24 mouse cellular contexts compared by ENCODE assay signal in the genomic region with DNA sequence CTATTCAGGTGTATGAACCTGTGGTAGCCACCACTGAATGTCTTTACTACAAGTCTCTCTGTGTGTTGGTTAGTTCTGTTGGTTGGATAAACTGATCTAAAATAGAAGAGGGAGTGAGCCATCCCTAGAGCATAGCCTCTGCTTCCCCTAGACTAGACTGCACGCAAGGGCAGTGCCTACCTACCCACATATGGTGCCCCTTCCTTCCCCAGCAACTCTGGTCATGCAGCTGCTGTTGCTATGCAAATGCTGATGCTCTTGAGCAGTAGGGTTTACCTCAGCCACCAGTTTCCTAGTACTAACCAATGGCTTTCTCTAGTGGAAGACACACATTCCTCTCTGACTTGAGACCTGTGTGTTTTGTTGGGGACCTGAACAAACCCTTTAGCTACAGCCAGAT.
DNase-seq lines count a peak whose midpoint lies in the region; ATAC-seq and TF ChIP-seq lines count a peak whose summit lies in the region.
"Had no signal": no experiment of that assay in that cellular context is flagged by ENCODE, and none has a peak within 500 bp of the region (broad histone marks: within the 10 kb centered on the region; RNA-seq: fewer than 3 reads in every experiment).

No protein-coding gene starts in this region.

- no peaks in the 10 kb centered on the region for H3K27me3 ChIP-seq in heart, embryonic 10.5 days (ENCODE audit: insufficient read depth, poor library complexity, severe bottlenecking)
- H3K27me3 ChIP-seq in CH12.LX (replicated peaks) = no peaks in the 10 kb centered on the region
- H3K27me3 ChIP-seq in neural tube, embryonic 15.5 days (replicated peaks) = no peaks in the 10 kb centered on the region
- H3K27me3 ChIP-seq: embryonic facial prominence, embryonic 13.5 days; embryonic facial prominence, embryonic 15.5 days; forebrain, embryonic 12.5 days had no signal

- in situ Hi-C loops in CH12.LX (cut with MboI; ENCODE audit: low pct_ligation_motif_present, low pct_unique_long_range_greater_than_20kb, low sequenced_read_pairs) = no loop called here

- dilution Hi-C loops in CH12.LX (cut with MboI; ENCODE audit: extremely low pct_ligation_motif_present, extremely low pct_unique_long_range_greater_than_20kb, low sequenced_read_pairs) = no loop called here

- H3K79me2 ChIP-seq in CH12.LX (replicated peaks; ENCODE audit: control insufficient read depth, extremely low read depth, insufficient read depth, poor library complexity, severe bottlenecking) = no peaks in the 10 kb centered on the region

- TF ChIP-seq RAD21 in CH12.LX (IDR thresholded peaks at IDR 0.05; ENCODE audit: low read depth, low read length) = no peak

- no peak overlapping the region for H3K27ac ChIP-seq in heart, embryonic 10.5 days
- no peak overlapping the region for H3K27ac ChIP-seq in CH12.LX (ENCODE audit: insufficient read depth, low read depth)
- H3K27ac ChIP-seq in neural tube, embryonic 15.5 days (replicated peaks) = no peak overlapping the region
- H3K27ac ChIP-seq: embryonic facial prominence, embryonic 13.5 days; embryonic facial prominence, embryonic 15.5 days; forebrain, embryonic 10.5 days; forebrain, embryonic 12.5 days had no signal

- peak; percentile 69 for TF ChIP-seq EP300 in CH12.LX (IDR thresholded peaks at IDR 0.05; ENCODE audit: low read length)

- peak; percentile 66 for DNase-seq in heart, embryonic 10.5 days (ENCODE audit: low spot score)
- DNase-seq in heart, postnatal 14 days = no peak
- peak; percentile 30 for DNase-seq in A20 (ENCODE audit: low read depth, low spot score)
- DNase-seq in CH12.LX (ENCODE audit: extremely low read depth) = peak; percentile 75
- DNase-seq: adrenal gland, adult 2 months; adrenal gland, postnatal 10 days; adrenal gland, postnatal 25 days; B cell, adult 2 months; cerebellum, adult 11 months; cerebellum, adult 18-20 months; cerebellum, adult 8-10 months; cerebellum, adult 9-11 months; cerebellum, postnatal 14 days; cerebellum, postnatal 36 days; embryo, embryonic 11 days had no signal

- H3K36me3 ChIP-seq in heart, embryonic 10.5 days = no peaks in the 10 kb centered on the region
- H3K36me3 ChIP-seq in CH12.LX (replicated peaks in 1 of 2; ENCODE audit: control insufficient read depth in 1 of 2, insufficient read depth in 1 of 2, low read length in 1 of 2) = no peaks in the 10 kb centered on the region
- no peaks in the 10 kb centered on the region for H3K36me3 ChIP-seq in neural tube, embryonic 15.5 days
- H3K36me3 ChIP-seq: embryonic facial prominence, embryonic 13.5 days; embryonic facial prominence, embryonic 15.5 days; forebrain, embryonic 10.5 days; forebrain, embryonic 12.5 days had no signal

- intact Hi-C loops in heart, postnatal 14 days (cut with DNase I) = no loop called here

- H3K4me1 ChIP-seq in heart, embryonic 10.5 days = no peaks in the 10 kb centered on the region
- peaks cover 8 to 27% of the 10 kb centered on the region in 2 experiments for H3K4me1 ChIP-seq in CH12.LX (ENCODE audit: control insufficient read depth in 1 of 2, insufficient read depth in 2 of 2)
- H3K4me1 ChIP-seq in neural tube, embryonic 15.5 days = no peaks in the 10 kb centered on the region
- H3K4me1 ChIP-seq: embryonic facial prominence, embryonic 13.5 days; embryonic facial prominence, embryonic 15.5 days; forebrain, embryonic 10.5 days; forebrain, embryonic 12.5 days had no signal

- H3K9me3 ChIP-seq in heart, embryonic 10.5 days = no peaks in the 10 kb centered on the region
- no peaks in the 10 kb centered on the region for H3K9me3 ChIP-seq in CH12.LX (replicated peaks; ENCODE audit: low read length)
- no peaks in the 10 kb centered on the region for H3K9me3 ChIP-seq in neural tube, embryonic 15.5 days (replicated peaks)
- H3K9me3 ChIP-seq: embryonic facial prominence, embryonic 13.5 days; embryonic facial prominence, embryonic 15.5 days; forebrain, embryonic 10.5 days; forebrain, embryonic 12.5 days had no signal

- no peak for TF ChIP-seq POLR2A in CH12.LX (IDR thresholded peaks at IDR 0.05; ENCODE audit: low read depth, low read length)

- 74% methylated on average over 1 of the region's 1 CpGs for WGBS in heart, embryonic 10.5 days
- WGBS in neural tube, embryonic 15.5 days = 93% methylated on average over 1 of the region's 1 CpGs

- H3K4me3 ChIP-seq in heart, embryonic 10.5 days = no peak overlapping the region
- no peak overlapping the region for H3K4me3 ChIP-seq in CH12.LX (replicated peaks in 1 of 3; ENCODE audit: low read depth in 2 of 3, low read length in 2 of 3, poor library complexity in 1 of 3)
- no peak overlapping the region for H3K4me3 ChIP-seq in neural tube, embryonic 15.5 days (replicated peaks)
- H3K4me3 ChIP-seq: embryonic facial prominence, embryonic 13.5 days; embryonic facial prominence, embryonic 15.5 days; erythroblast, embryonic 14.5 days; forebrain, embryonic 10.5 days; forebrain, embryonic 12.5 days had no signal

- TF ChIP-seq CTCF in CH12.LX (conservative IDR thresholded peaks at IDR 0.05 in 1 of 2, IDR thresholded peaks at IDR 0.05 in 1 of 2; ENCODE audit: low read depth in 2 of 2, low read length in 2 of 2) = no peak

- peak overlapping the region; percentile 41; the same call in 1 of the 2 replicates for H3K4me2 ChIP-seq in CH12.LX (ENCODE audit: insufficient read depth, low read depth, poor library complexity, severe bottlenecking)
- H3K4me2 ChIP-seq in neural tube, embryonic 15.5 days = no peak overlapping the region
- H3K4me2 ChIP-seq: embryonic facial prominence, embryonic 13.5 days; embryonic facial prominence, embryonic 15.5 days; forebrain, embryonic 12.5 days had no signal

- H3K9ac ChIP-seq in CH12.LX (ENCODE audit: insufficient read depth, low read depth) = no peak overlapping the region
- no peak overlapping the region for H3K9ac ChIP-seq in neural tube, embryonic 15.5 days (replicated peaks)
- H3K9ac ChIP-seq: embryonic facial prominence, embryonic 13.5 days; embryonic facial prominence, embryonic 15.5 days; forebrain, embryonic 12.5 days had no signal

- no peak for ATAC-seq in neural tube, embryonic 15.5 days (ENCODE audit: low FRiP score)
- ATAC-seq: CD4-positive, CD25-positive, alpha-beta regulatory T cell, adult 4 months; forebrain, embryonic 14.5 days; forebrain, embryonic 16.5 days had no signal

TF ChIP-seq in CH12.LX, 34 proteins besides CTCF, POLR2A, EP300 and RAD21:
- TF ChIP-seq SMC3 (IDR thresholded peaks at IDR 0.05; ENCODE audit: low read depth, low read length) (no peak), ZKSCAN1 (IDR thresholded peaks at IDR 0.05; ENCODE audit: borderline replicate concordance, low read depth, low read length) (no peak), MXI1 (IDR thresholded peaks at IDR 0.05; ENCODE audit: low read depth, low read length) (no peak), MEF2A (IDR thresholded peaks at IDR 0.05; ENCODE audit: borderline replicate concordance, low read depth, low read length) (peak; percentile 25; the same call in 1 of the 2 replicates), SIN3A (IDR thresholded peaks at IDR 0.05; ENCODE audit: low read length) (no peak), NELFE (IDR thresholded peaks at IDR 0.05; ENCODE audit: low read depth, low read length) (no peak), ZC3H11A (IDR thresholded peaks at IDR 0.05; ENCODE audit: low read depth, low read length) (no peak), BHLHE40 (IDR thresholded peaks at IDR 0.05; ENCODE audit: low read depth, low read length) (peak; percentile 33; the same call in 1 of the 2 replicates), KAT2A (IDR thresholded peaks at IDR 0.05; ENCODE audit: insufficient replicate concordance, low read length) (no peak), TCF12 (IDR thresholded peaks at IDR 0.05; ENCODE audit: low read depth, low read length) (peak; percentile 44; the same call in 1 of the 2 replicates), ETS1 (conservative IDR thresholded peaks at IDR 0.05; ENCODE audit: low read depth, low read length) (peak; percentile 40; the same call in 1 of the 2 replicates), GABPA (IDR thresholded peaks at IDR 0.05; ENCODE audit: insufficient replicate concordance, low read depth, low read length) (no peak), RCOR1 (conservative IDR thresholded peaks at IDR 0.05; ENCODE audit: low read depth, low read length) (no peak)
TF ChIP-seq in CH12.LX: peak in this region for 4.

Comparison
In these comparisons a context has a peak if more than half of its experiments do, and no peak if none do; other contexts are left out.
1. DNase-seq: peak in heart, embryonic 10.5 days (single experiment), A20 (single experiment) and CH12.LX (single experiment); none in heart, postnatal 14 days (0 of 2).